Mouse (Mus musculus) G1E (cell line): ENCODE results near the gene Gba.

ENCODE experiments used
- CTCF ChIP-seq: IDR thresholded peaks from 2 replicates; pipeline ENCODE4 v1.5.1; 2012; ENCODE audit warnings: low read depth, low read length, inconsistent platforms, mixed read lengths
- GATA1 ChIP-seq: IDR thresholded peaks from 2 replicates; pipeline ENCODE4 v1.6.1; 2012; ENCODE audit warnings: borderline replicate concordance, low read length, inconsistent platforms, mixed read lengths
- POLR2AphosphoS5 ChIP-seq: IDR thresholded peaks from 2 replicates; pipeline ENCODE4 v1.6.1; 2012; ENCODE audit warnings: low read depth, low read length, inconsistent platforms; ENCODE audit not compliant: insufficient replicate concordance
- TAL1 ChIP-seq: conservative IDR thresholded peaks from 2 replicates; pipeline ENCODE4 v1.6.1; 2012; ENCODE audit warnings: low read depth, low read length, inconsistent platforms, mixed read lengths

DNA sequence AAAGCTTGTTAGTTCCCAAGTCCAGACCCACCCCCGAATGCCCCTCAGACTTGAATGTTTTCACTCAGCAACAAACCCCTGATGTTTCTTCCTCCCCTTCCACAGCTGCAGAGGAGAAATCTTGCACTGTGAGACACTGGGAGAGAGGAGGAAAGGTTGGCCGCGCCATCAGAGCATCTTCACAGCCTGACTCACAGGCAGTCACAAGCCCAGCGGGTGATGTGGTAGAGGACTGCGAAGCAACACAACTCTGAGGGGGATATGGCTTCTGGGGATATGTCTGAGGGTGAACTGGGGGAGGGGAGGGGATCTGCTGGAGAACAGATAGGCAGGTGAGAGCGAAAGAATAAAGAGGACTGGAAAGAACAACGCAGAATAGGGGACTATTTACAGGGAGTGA lies 44.1 kb upstream of the Gba start:
- TF ChIP-seq GATA1 (no peak), CTCF (no peak), POLR2AphosphoS5 (no peak), TAL1 (no peak)
